Mouse (Mus musculus): ENCODE data around the gene Oasl2. TPM values are rescaled to one million over a fixed set of nuclear protein-coding genes. Genes with fewer than 3 reads are reported as not detected.
"Not testable (repeated sequence)": the region's sequence is repeated elsewhere in the genome, so short reads cannot be mapped to it uniquely, and the experiment has no call there.

Oasl2 gene
- polyA plus RNA-seq (2014; fragmentation: Nextera tagmentation; extraction: Ambion mirVana): 2.5 and 7.9 TPM in 2 replicates

GRCm38 (mm10) chr5:114896688-114897373 is at the start of gene Oasl2:
Oasl2 (plus strand) TSS chr5:114896936.
- no peaks in the 10 kb centered on the region for H3K27me3 ChIP-seq (ENCODE audit: control insufficient read depth, insufficient read depth, low read length)
- no peak for ATAC-seq (ENCODE audit: low FRiP score, low TSS enrichment)
- no peaks in the 10 kb centered on the region for H3K4me1 ChIP-seq (ENCODE audit: control insufficient read depth, insufficient read depth, low read length)
- H3K36me3 ChIP-seq (ENCODE audit: control insufficient read depth, insufficient read depth, low read length): no peaks in the 10 kb centered on the region
- 66% methylated on average over 13 of the region's 13 CpGs for WGBS
- no peak for DNase-seq
- no peak within 1 kb of the TSS for H3K4me3 ChIP-seq (replicated peaks; ENCODE audit: low read depth, low read length)
- no peak within 1 kb of the TSS for H3K27ac ChIP-seq (replicated peaks; ENCODE audit: low read depth, low read length)
- H3K4me2 ChIP-seq (ENCODE audit: low read length): 0 out of 2 replicates have a peak within 1 kb of the TSS, but pooled peaks have one; percentile 3
- H3K9ac ChIP-seq (replicated peaks; ENCODE audit: low read length): no peak within 1 kb of the TSS
- no peaks in the 10 kb centered on the region for H3K9me3 ChIP-seq (ENCODE audit: control insufficient read depth, low read length)

- Histone ChIP-seq H3K9me3 (ENCODE audit: control insufficient read depth, low read length) (no peaks in the 10 kb centered on the region), H3K4me2 (ENCODE audit: low read length) (no peak overlapping the region), H3K27ac (replicated peaks; ENCODE audit: low read depth, low read length) (no peak overlapping the region), H3K27me3 (ENCODE audit: control insufficient read depth, insufficient read depth, low read length) (no peaks in the 10 kb centered on the region), H3K9ac (replicated peaks; ENCODE audit: low read length) (no peak overlapping the region), H3K4me1 (ENCODE audit: control insufficient read depth, insufficient read depth, low read length) (no peaks in the 10 kb centered on the region), H3K36me3 (ENCODE audit: control insufficient read depth, insufficient read depth, low read length) (no peaks in the 10 kb centered on the region), H3K4me3 (replicated peaks; ENCODE audit: low read depth, low read length) (no peak overlapping the region)
- ATAC-seq (ENCODE audit: low FRiP score, low TSS enrichment) (no peak), DNase-seq (no peak)
- WGBS: 88% methylated on average over 20 of the region's 20 CpGs
These were observed 45.0 kb upstream of the Oasl2 start for GRCm38 (mm10) chr5:114851565-114852236.

GRCm38 (mm10) chr5:114853364-114853763 is 43.4 kb upstream of the Oasl2 start, which contains the start of gene 4930519G04Rik:
4930519G04Rik (plus strand) TSS chr5:114853664.
- not testable (repeated sequence) for ATAC-seq (ENCODE audit: low FRiP score, low TSS enrichment); H3K4me2 ChIP-seq (ENCODE audit: low read length); H3K36me3 ChIP-seq (ENCODE audit: control insufficient read depth, insufficient read depth, low read length); H3K27me3 ChIP-seq (ENCODE audit: control insufficient read depth, insufficient read depth, low read length); H3K4me3 ChIP-seq (replicated peaks; ENCODE audit: low read depth, low read length); H3K9me3 ChIP-seq (ENCODE audit: control insufficient read depth, low read length); DNase-seq; H3K9ac ChIP-seq (replicated peaks; ENCODE audit: low read length); H3K27ac ChIP-seq (replicated peaks; ENCODE audit: low read depth, low read length); H3K4me1 ChIP-seq (ENCODE audit: control insufficient read depth, insufficient read depth, low read length)
- 89% methylated on average over 3 of the region's 5 CpGs for WGBS

- Histone ChIP-seq H3K4me3 (replicated peaks; ENCODE audit: low read depth, low read length) (peak within 1 kb of the TSS; percentile 11; the same call in 1 of the 2 replicates), H3K9ac (replicated peaks; ENCODE audit: low read length) (no peak within 1 kb of the TSS), H3K4me2 (ENCODE audit: low read length) (peak within 1 kb of the TSS; percentile 49), H3K36me3 (ENCODE audit: control insufficient read depth, insufficient read depth, low read length) (no peaks in the 10 kb centered on the region), H3K9me3 (ENCODE audit: control insufficient read depth, low read length) (no peaks in the 10 kb centered on the region), H3K27ac (replicated peaks; ENCODE audit: low read depth, low read length) (no peak within 1 kb of the TSS), H3K4me1 (ENCODE audit: control insufficient read depth, insufficient read depth, low read length) (no peaks in the 10 kb centered on the region), H3K27me3 (ENCODE audit: control insufficient read depth, insufficient read depth, low read length) (no peaks in the 10 kb centered on the region)
- ATAC-seq (ENCODE audit: low FRiP score, low TSS enrichment): no peak
- DNase-seq: no peak
- 87% methylated on average over 12 of the region's 12 CpGs for WGBS
These were observed 38.2 kb upstream of the Oasl2 start, which contains the start of gene Gm9936 for GRCm38 (mm10) chr5:114858582-114858981. Gm9936 (minus strand) TSS chr5:114858682.

- Histone ChIP-seq H3K4me1 (ENCODE audit: control insufficient read depth, insufficient read depth, low read length) (no peaks in the 10 kb centered on the region), H3K27ac (replicated peaks; ENCODE audit: low read depth, low read length) (no peak overlapping the region), H3K27me3 (ENCODE audit: control insufficient read depth, insufficient read depth, low read length) (no peaks in the 10 kb centered on the region), H3K4me2 (ENCODE audit: low read length) (peak overlapping the region; percentile 49), H3K36me3 (ENCODE audit: control insufficient read depth, insufficient read depth, low read length) (no peaks in the 10 kb centered on the region), H3K9me3 (ENCODE audit: control insufficient read depth, low read length) (no peaks in the 10 kb centered on the region), H3K4me3 (replicated peaks; ENCODE audit: low read depth, low read length) (peak overlapping the region; percentile 11; the same call in 1 of the 2 replicates), H3K9ac (replicated peaks; ENCODE audit: low read length) (no peak overlapping the region)
- WGBS: 5% methylated on average over 18 of the region's 18 CpGs
- DNase-seq: peak; percentile 95
- no peak for ATAC-seq (ENCODE audit: low FRiP score, low TSS enrichment)
These were observed 37.5 kb upstream of the Oasl2 start for GRCm38 (mm10) chr5:114859253-114859652.

- Histone ChIP-seq H3K36me3 (ENCODE audit: control insufficient read depth, insufficient read depth, low read length) (no peaks in the 10 kb centered on the region), H3K4me2 (ENCODE audit: low read length) (no peak overlapping the region), H3K4me1 (ENCODE audit: control insufficient read depth, insufficient read depth, low read length) (no peaks in the 10 kb centered on the region), H3K9ac (replicated peaks; ENCODE audit: low read length) (no peak overlapping the region), H3K27me3 (ENCODE audit: control insufficient read depth, insufficient read depth, low read length) (no peaks in the 10 kb centered on the region), H3K27ac (replicated peaks; ENCODE audit: low read depth, low read length) (no peak overlapping the region), H3K9me3 (ENCODE audit: control insufficient read depth, low read length) (no peaks in the 10 kb centered on the region), H3K4me3 (replicated peaks; ENCODE audit: low read depth, low read length) (no peak overlapping the region)
- ATAC-seq (ENCODE audit: low FRiP score, low TSS enrichment): no peak
- whole genome bisulfite sequencing: 77% methylated on average over 6 of the region's 6 CpGs
- no peak for DNase-seq
These were observed 35.0 kb upstream of the Oasl2 start for GRCm38 (mm10) chr5:114861730-114862129.

- Histone ChIP-seq H3K9me3 (ENCODE audit: control insufficient read depth, low read length) (peaks cover 12% of the 10 kb centered on the region; the same call in 1 of the 2 replicates), H3K4me3 (replicated peaks; ENCODE audit: low read depth, low read length) (no peak overlapping the region), H3K36me3 (ENCODE audit: control insufficient read depth, insufficient read depth, low read length) (no peaks in the 10 kb centered on the region), H3K27ac (replicated peaks; ENCODE audit: low read depth, low read length) (no peak overlapping the region), H3K4me2 (ENCODE audit: low read length) (no peak overlapping the region), H3K27me3 (ENCODE audit: control insufficient read depth, insufficient read depth, low read length) (no peaks in the 10 kb centered on the region), H3K9ac (replicated peaks; ENCODE audit: low read length) (no peak overlapping the region), H3K4me1 (ENCODE audit: control insufficient read depth, insufficient read depth, low read length) (no peaks in the 10 kb centered on the region)
- DNase-seq (no peak), ATAC-seq (ENCODE audit: low FRiP score, low TSS enrichment) (no peak)
- 81% methylated on average over 7 of the region's 7 CpGs for WGBS
These were observed 31.9 kb upstream of the Oasl2 start for GRCm38 (mm10) chr5:114864813-114865212.

- ATAC-seq (ENCODE audit: low FRiP score, low TSS enrichment): no peak
These were observed 31.5 kb upstream of the Oasl2 start for GRCm38 (mm10) chr5:114865279-114865678.

More at GRCm38 (mm10) chr5:114865279-114865678, 31.5 kb upstream of the Oasl2 start:
- Histone ChIP-seq H3K27ac (replicated peaks; ENCODE audit: low read depth, low read length) (no peak overlapping the region), H3K4me2 (ENCODE audit: low read length) (no peak overlapping the region), H3K36me3 (ENCODE audit: control insufficient read depth, insufficient read depth, low read length) (no peaks in the 10 kb centered on the region), H3K27me3 (ENCODE audit: control insufficient read depth, insufficient read depth, low read length) (no peaks in the 10 kb centered on the region), H3K4me1 (ENCODE audit: control insufficient read depth, insufficient read depth, low read length) (no peaks in the 10 kb centered on the region), H3K4me3 (replicated peaks; ENCODE audit: low read depth, low read length) (no peak overlapping the region), H3K9me3 (ENCODE audit: control insufficient read depth, low read length) (peaks cover 12% of the 10 kb centered on the region; the same call in 1 of the 2 replicates), H3K9ac (replicated peaks; ENCODE audit: low read length) (no peak overlapping the region)
- 87% methylated on average over 12 of the region's 12 CpGs for WGBS
- DNase-seq: no peak

Data from midbrain, embryonic 14.5 days (tissue).